Mouse (Mus musculus) adrenal gland, postnatal 36 days (tissue): ENCODE data around the gene Aven. TPM values are rescaled to one million over a fixed set of nuclear protein-coding genes. Genes with fewer than 3 reads are reported as not detected.

Experiments
- DNase-seq, 2 experiments: peaks; one replicate each; pipeline ENCODE4 v3.0.0; 2021; ENCODE audit warnings: mixed read lengths in 1 of 2
- microRNA-seq: library from miRNA; unstranded; fragments of <30 nt; microRNA quantifications from one replicate; pipeline ENCODE4 v1.2.0, GENCODE M21; 2021
- total RNA-seq, 2 experiments: library from RNA; stranded (reverse); gene quantifications; 2 replicates each; pipeline ENCODE4 v1.2.3; 2021

Aven gene
- total RNA-seq, 2 experiments from 2014 or later: 17.5 to 20.5 TPM

DNA sequence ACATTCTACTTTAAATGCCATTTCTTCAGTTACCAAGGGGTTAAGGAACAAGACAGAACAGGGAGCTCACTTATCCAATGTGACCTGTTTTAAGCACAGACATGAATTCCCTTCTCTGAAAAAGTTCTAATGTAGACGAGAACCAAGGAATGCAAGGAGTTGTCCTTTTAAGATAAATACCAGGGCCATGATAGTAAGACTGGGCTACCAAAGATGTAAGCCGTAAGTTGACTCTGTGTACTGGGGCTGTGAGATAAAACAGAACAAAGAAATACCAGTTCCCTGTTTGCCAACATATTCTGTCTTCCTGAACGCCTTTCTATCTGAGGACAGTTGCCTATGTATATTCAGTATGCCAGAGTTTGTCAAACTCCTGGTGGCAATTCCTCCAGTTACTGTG lies 176.7 kb downstream of the Aven start:
- DNase-seq: no peak

DNA sequence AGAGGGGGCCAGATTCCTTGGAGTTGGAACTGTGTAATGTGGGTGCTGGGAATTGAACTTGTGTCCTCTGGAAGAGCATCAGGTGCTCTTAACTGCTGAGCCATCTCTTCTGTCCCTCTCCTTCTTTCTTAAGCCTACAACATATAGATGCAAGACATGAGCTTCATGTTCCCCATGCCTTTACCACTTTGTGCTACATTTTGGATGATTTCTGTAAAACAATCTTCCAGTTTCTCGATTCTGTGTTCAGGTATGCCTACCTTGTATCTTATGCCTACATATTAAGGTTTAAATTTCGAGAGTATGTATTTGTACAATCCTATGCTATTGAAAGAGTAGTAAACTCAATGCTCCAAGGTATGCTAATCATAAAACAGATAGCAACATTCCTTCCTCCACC lies 183.4 kb downstream of the Aven start:
- no peak for DNase-seq

DNA sequence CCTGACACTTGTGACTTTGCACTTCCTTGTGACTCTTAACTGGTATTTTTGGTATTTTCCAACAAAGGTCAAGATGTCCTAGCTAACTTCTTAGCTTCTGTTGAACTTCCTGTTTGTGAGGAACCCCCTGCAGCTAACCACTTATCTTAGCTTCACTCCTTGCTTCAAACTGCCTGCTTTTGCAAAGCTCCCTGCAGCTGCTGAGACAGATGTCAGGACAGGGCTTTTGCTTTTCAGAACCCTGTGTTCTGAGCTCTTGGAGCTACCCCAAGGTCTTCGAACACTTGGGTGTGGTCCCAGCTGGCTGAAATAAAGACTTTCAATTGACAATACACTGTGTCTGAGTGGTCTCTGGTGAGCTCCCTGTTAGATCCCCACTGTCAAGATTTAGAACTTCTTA lies 184.0 kb downstream of the Aven start:
- peak in 1 of 2 experiments; percentile 37 for DNase-seq

DNA sequence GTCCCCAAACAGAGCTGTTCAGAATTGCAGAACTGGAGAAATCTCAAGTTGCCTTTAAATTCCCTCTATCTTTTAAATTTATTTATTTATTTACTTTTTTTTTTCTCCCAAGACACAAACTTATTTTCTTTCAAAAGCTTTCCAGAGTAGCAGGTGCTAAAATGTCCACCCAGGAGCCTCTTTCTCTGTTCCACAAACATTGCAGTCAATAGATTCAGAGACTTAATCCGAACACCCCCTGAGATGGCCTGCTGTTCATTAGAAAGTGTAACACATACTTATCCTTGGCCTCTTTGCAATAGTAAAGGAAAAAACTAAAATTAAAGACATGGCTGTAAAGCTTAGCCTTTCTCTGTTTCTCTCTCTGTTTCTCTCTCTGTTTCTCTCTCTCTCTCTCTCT lies 184.5 kb downstream of the Aven start:
- no peak for DNase-seq

DNA sequence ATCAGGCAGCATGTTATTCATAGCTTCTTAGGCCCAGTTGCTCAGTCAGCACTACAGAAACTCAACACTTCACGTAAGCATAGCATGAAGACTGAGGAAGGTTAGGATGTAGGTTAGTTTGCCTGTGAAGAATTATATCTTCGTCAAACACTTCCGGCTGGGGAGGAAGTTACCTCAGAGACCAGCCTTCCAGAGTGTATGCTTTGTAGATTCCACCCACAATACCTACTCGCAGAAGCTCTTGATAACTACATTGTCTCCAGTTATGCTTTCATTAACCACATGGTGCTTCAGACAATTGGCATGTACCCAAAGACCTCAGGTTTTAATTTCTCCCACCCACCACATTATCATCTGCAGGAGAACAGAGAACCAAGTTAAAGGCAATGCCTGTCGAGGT lies 189.1 kb downstream of the Aven start:
- no peak for DNase-seq

Small RNA genes lying within 50 kb of the gene (microRNA-seq; reads per million reads assigned to microRNA genes)
- gene Gm44374: not detected

Other genes with a start within 250 kb of the Aven start
- gene Nutm1, start 233.7 kb upstream of the Aven start, total RNA-seq: not detected
- gene Nop10, start 231.0 kb upstream of the Aven start, total RNA-seq: 100 to 1,000 TPM; 112 to 150 TPM
- gene Slc12a6, start 227.1 kb upstream of the Aven start, total RNA-seq: 10 to 100 TPM; 32.1 to 36.1 TPM
- gene Gm21985, start 226.7 kb upstream of the Aven start, total RNA-seq: under 1 TPM in 1 of 2 experiments, not detected in 1; 0.26 TPM
- 10 to 100 TPM; 91.4 to 92.6 TPM for gene Emc4, start 124.9 kb upstream of the Aven start, total RNA-seq
- 10 to 100 TPM; 11.2 to 12.5 TPM for gene Katnbl1, start 113.8 kb upstream of the Aven start, total RNA-seq
- 10 to 100 TPM; 32.8 to 35.5 TPM for gene Emc7, start 38.0 kb upstream of the Aven start, total RNA-seq
- gene Chrm5, start 12.2 kb upstream of the Aven start, total RNA-seq: not detected